Mouse (Mus musculus): Measurements from ENCODE around the gene Ak2.

- TF ChIP-seq CTCF (IDR thresholded peaks at IDR 0.05; ENCODE audit: low read depth) (no peak), EP300 (IDR thresholded peaks at IDR 0.05; ENCODE audit: low read depth) (no peak)
Observed at GRCm38 (mm10) chr4:128974677-128975076, 17.1 kb upstream of the Ak2 start.
